Mouse (Mus musculus): Measurements from ENCODE around the gene Bloc1s4. TPM values are rescaled to one million over a fixed set of nuclear protein-coding genes. Genes with fewer than 3 reads are reported as not detected.
"Not testable (repeated sequence)": the region's sequence is repeated elsewhere in the genome, so short reads cannot be mapped to it uniquely, and the experiment has no call there.

The Bloc1s4 gene
- 26.8 and 28.3 TPM in 2 replicates for polyA plus RNA-seq (2015; fragmentation: Nextera tagmentation; extraction: Ambion mirVana)

- no peaks in the 10 kb centered on the region for H3K9me3 ChIP-seq (ENCODE audit: low read length)
- H3K4me3 ChIP-seq (ENCODE audit: low read depth, low read length) = peak within 1 kb of the TSS; percentile 91
- WGBS = 4% methylated on average over 31 of the region's 31 CpGs
- H3K27me3 ChIP-seq (replicated peaks; ENCODE audit: insufficient read depth, low read length) = no peaks in the 10 kb centered on the region
- peak within 1 kb of the TSS; percentile 54; the same call in 1 of the 2 replicates for H3K27ac ChIP-seq (ENCODE audit: low read length)
- TF ChIP-seq CTCF (IDR thresholded peaks at IDR 0.05) (no peak), EP300 (IDR thresholded peaks at IDR 0.05) (no peak)
- peak within 1 kb of the TSS; percentile 79 for H3K9ac ChIP-seq (replicated peaks; ENCODE audit: low read depth)
- DNase-seq (ENCODE audit: low spot score) (peak; percentile 91), ATAC-seq (peak; percentile 96)
- peak within 1 kb of the TSS; percentile 99 for H3K4me2 ChIP-seq (replicated peaks; ENCODE audit: low read depth, low read length)
- no peaks in the 10 kb centered on the region for H3K36me3 ChIP-seq (ENCODE audit: insufficient read depth, low read length)
- peaks cover 8% of the 10 kb centered on the region; the same call in 1 of the 2 replicates for H3K4me1 ChIP-seq (ENCODE audit: insufficient read depth, low read depth, low read length)
Measured at GRCm38 (mm10) chr5:36748536-36749061, at the start of gene Bloc1s4. Bloc1s4 (minus strand) TSS chr5:36748650.

- Histone ChIP-seq H3K4me1 (ENCODE audit: insufficient read depth, low read depth, low read length) (0 out of 2 replicates have a peak, but pooled peaks cover 3% of the 10 kb centered on the region), H3K27ac (ENCODE audit: low read length) (peak overlapping the region; percentile 66; the same call in 1 of the 2 replicates), H3K27me3 (replicated peaks; ENCODE audit: insufficient read depth, low read length) (no peaks in the 10 kb centered on the region), H3K4me3 (ENCODE audit: low read depth, low read length) (peak overlapping the region; percentile 63; the same call in 1 of the 2 replicates), H3K36me3 (ENCODE audit: insufficient read depth, low read length) (0 out of 2 replicates have a peak, but pooled peaks cover 4% of the 10 kb centered on the region), H3K4me2 (replicated peaks; ENCODE audit: low read depth, low read length) (peak overlapping the region; percentile 72), H3K9me3 (ENCODE audit: low read length) (no peaks in the 10 kb centered on the region), H3K9ac (replicated peaks; ENCODE audit: low read depth) (0 out of 2 replicates have a peak overlapping the region, but pooled peaks have one; percentile 16)
- TF ChIP-seq CTCF (IDR thresholded peaks at IDR 0.05) (no peak), EP300 (IDR thresholded peaks at IDR 0.05) (no peak)
- ATAC-seq (peak; percentile 3; the same call in 1 of the 2 replicates), DNase-seq (ENCODE audit: low spot score) (peak; percentile 75)
- WGBS = 43% methylated on average over 8 of the region's 8 CpGs
Measured at GRCm38 (mm10) chr5:36797291-36797690, 48.8 kb upstream of the Bloc1s4 start.

- not testable (repeated sequence) for H3K27me3 ChIP-seq (replicated peaks; ENCODE audit: insufficient read depth, low read length); H3K36me3 ChIP-seq (ENCODE audit: insufficient read depth, low read length); H3K9me3 ChIP-seq (ENCODE audit: low read length); H3K4me1 ChIP-seq (ENCODE audit: insufficient read depth, low read depth, low read length)
- ATAC-seq (peak; percentile 88), DNase-seq (ENCODE audit: low spot score) (peak; percentile 97)
- peak within 1 kb of the TSS; percentile 30 for H3K9ac ChIP-seq (replicated peaks; ENCODE audit: low read depth)
- H3K4me3 ChIP-seq (ENCODE audit: low read depth, low read length) = peak within 1 kb of the TSS; percentile 63
- TF ChIP-seq CTCF (IDR thresholded peaks at IDR 0.05) = peak; percentile 7; the same call in 1 of the 2 replicates
- WGBS = under 1% methylated on average over 83 of the region's 90 CpGs
- peak within 1 kb of the TSS; percentile 89 for H3K27ac ChIP-seq (ENCODE audit: low read length)
- H3K4me2 ChIP-seq (replicated peaks; ENCODE audit: low read depth, low read length) = peak within 1 kb of the TSS; percentile 72
Measured at GRCm38 (mm10) chr5:36796296-36797014, 48.0 kb upstream of the Bloc1s4 start, which contains the start of gene Mrfap1. Mrfap1 (minus strand) TSS chr5:36796772.

DNA sequence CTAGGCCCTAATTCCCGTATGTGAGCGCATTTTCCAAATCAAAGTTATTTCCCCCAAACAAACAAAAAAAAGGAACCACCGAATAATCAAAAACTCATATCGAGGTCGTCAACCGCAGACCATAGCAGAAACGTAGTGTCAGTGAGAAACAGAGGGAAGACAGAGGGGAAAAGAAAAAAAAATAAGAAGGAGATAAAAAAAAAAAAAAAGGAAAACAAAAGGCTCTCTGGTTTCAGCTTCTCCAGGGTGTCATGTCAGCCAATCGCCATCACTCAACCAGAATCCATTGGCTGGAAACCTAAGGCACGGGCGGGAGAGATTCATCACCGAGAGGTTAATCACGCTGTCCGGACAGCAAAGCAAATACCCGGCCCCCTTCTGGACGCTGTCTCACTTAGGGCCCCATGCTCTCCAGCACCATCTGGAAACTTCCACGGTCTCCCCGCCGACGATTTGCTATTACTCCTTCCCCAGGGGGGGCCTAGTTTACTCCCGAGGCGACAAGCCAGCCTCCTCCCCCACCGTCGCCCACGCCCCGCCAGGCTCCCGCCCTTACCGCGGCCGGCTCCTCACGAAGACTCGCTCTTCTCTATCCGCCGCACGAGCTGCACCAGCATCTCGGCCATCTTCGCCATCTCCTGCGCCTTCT is 47.3 kb upstream of the Bloc1s4 start:
- H3K4me3 ChIP-seq (ENCODE audit: low read depth, low read length) = peak overlapping the region; percentile 63
- H3K36me3 ChIP-seq (ENCODE audit: insufficient read depth, low read length); H3K27me3 ChIP-seq (replicated peaks; ENCODE audit: insufficient read depth, low read length); H3K9me3 ChIP-seq (ENCODE audit: low read length); H3K4me1 ChIP-seq (ENCODE audit: insufficient read depth, low read depth, low read length): not testable (repeated sequence)
- H3K27ac ChIP-seq (ENCODE audit: low read length) = peak overlapping the region; percentile 89
- H3K4me2 ChIP-seq (replicated peaks; ENCODE audit: low read depth, low read length) = peak overlapping the region; percentile 72
- TF ChIP-seq CTCF (IDR thresholded peaks at IDR 0.05) = peak; percentile 30; the same call in 1 of the 2 replicates
- H3K9ac ChIP-seq (replicated peaks; ENCODE audit: low read depth) = peak overlapping the region; percentile 30
- DNase-seq (ENCODE audit: low spot score) (peak; percentile 74), ATAC-seq (peak; percentile 52)
- WGBS = 3% methylated on average over 35 of the region's 37 CpGs

GRCm38 (mm10) chr5:36791861-36792260 is 43.4 kb upstream of the Bloc1s4 start:
- 0 out of 2 replicates have a peak, but pooled peaks cover under 1% of the 10 kb centered on the region for H3K4me1 ChIP-seq (ENCODE audit: insufficient read depth, low read depth, low read length)
- H3K4me2 ChIP-seq (replicated peaks; ENCODE audit: low read depth, low read length) = no peak overlapping the region
- 0 out of 2 replicates have a peak, but pooled peaks cover 4% of the 10 kb centered on the region for H3K36me3 ChIP-seq (ENCODE audit: insufficient read depth, low read length)
- H3K4me3 ChIP-seq (ENCODE audit: low read depth, low read length) = no peak overlapping the region
- no peak overlapping the region for H3K27ac ChIP-seq (ENCODE audit: low read length)
- no peaks in the 10 kb centered on the region for H3K27me3 ChIP-seq (replicated peaks; ENCODE audit: insufficient read depth, low read length)
- no peaks in the 10 kb centered on the region for H3K9me3 ChIP-seq (ENCODE audit: low read length)
- TF ChIP-seq EP300 (IDR thresholded peaks at IDR 0.05) (no peak), CTCF (IDR thresholded peaks at IDR 0.05) (no peak)
- ATAC-seq (no peak), DNase-seq (ENCODE audit: low spot score) (peak; percentile 62)
- WGBS = 53% methylated on average over 9 of the region's 9 CpGs
- no peak overlapping the region for H3K9ac ChIP-seq (replicated peaks; ENCODE audit: low read depth)

- no peaks in the 10 kb centered on the region for H3K4me1 ChIP-seq (ENCODE audit: insufficient read depth, low read depth, low read length)
- no peak overlapping the region for H3K4me3 ChIP-seq (ENCODE audit: low read depth, low read length)
- no peak for TF ChIP-seq EP300 (IDR thresholded peaks at IDR 0.05)
- TF ChIP-seq CTCF (IDR thresholded peaks at IDR 0.05) = no peak
- ATAC-seq (no peak), DNase-seq (ENCODE audit: low spot score) (no peak)
- 96% methylated on average over 5 of the region's 5 CpGs for WGBS
- H3K36me3 ChIP-seq (ENCODE audit: insufficient read depth, low read length) = no peaks in the 10 kb centered on the region
- H3K9me3 ChIP-seq (ENCODE audit: low read length) = no peaks in the 10 kb centered on the region
- no peaks in the 10 kb centered on the region for H3K27me3 ChIP-seq (replicated peaks; ENCODE audit: insufficient read depth, low read length)
- H3K9ac ChIP-seq (replicated peaks; ENCODE audit: low read depth) = no peak overlapping the region
- no peak overlapping the region for H3K4me2 ChIP-seq (replicated peaks; ENCODE audit: low read depth, low read length)
- no peak overlapping the region for H3K27ac ChIP-seq (ENCODE audit: low read length)
Measured at GRCm38 (mm10) chr5:36786052-36786451, 37.6 kb upstream of the Bloc1s4 start.
